Mouse (Mus musculus) MN1 (cell line): ENCODE results near the gene Eif2a.
"Not testable (repeated sequence)": the region's sequence is repeated elsewhere in the genome, so short reads cannot be mapped to it uniquely, and the experiment has no call there.

Experiments
- DNase-seq: peaks from one replicate; pipeline ENCODE4 v3.0.0-alpha.2; 2016; ENCODE audit warnings: low spot score

Eif2a gene

DNA sequence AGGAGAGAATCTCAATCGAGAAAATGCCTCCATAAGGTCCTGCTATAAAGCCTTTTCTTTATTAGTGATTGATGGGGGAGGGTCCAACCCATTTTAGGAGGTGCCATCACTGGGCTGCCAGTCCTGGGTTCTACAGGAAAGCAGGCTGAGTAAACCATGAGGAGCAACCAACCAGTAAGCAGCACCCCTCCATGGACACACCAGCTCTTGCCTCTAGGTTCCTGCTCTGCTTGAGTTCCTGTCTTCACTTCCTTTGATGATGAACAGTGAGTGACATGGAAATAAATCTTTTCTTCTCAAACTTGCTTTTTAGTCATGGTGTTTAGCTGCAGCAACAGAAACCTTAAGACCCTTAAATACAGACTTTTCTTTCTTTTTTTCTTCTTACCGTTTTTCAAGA is 4.3 kb upstream of the Eif2a start:
- DNase-seq: no peak

DNA sequence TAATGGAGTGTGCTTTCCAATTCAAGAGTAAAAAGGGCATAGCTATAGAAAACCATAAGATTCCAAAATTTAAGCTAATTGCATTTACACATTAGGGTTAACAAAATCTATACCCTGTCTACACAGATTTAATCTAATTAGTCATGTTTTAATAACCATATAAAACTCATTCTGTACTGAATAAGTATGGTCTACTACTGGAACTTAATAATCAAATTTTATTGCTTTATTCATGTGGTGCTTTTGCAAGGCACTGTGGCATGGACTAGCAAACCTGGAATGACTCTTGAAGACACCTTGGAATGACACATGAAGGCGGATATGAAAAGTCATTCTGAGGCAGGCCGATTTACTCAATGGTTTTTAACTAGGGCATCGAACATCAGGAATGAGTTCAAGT is 2.2 kb upstream of the Eif2a start:
- no peak for DNase-seq

DNA sequence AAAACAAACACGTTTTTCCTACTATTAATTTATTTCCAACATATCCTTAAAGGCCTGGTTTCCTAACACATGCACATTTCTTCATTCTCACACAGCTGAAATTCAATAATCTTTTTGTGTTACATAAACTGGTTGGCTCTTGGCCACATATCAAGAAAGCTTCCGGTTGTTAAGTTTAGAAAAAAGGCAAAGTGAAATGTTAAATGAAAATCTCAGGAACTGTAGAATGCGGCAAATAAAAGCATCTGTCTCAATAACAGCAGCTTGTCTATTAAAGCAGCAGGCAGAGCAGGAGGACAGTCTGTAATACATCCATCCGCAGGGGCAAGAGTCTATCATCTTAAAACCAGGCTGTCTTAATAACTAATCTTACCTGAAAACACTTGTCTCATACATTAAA is 1.4 kb upstream of the Eif2a start:
- peak; percentile 24 for DNase-seq

DNA sequence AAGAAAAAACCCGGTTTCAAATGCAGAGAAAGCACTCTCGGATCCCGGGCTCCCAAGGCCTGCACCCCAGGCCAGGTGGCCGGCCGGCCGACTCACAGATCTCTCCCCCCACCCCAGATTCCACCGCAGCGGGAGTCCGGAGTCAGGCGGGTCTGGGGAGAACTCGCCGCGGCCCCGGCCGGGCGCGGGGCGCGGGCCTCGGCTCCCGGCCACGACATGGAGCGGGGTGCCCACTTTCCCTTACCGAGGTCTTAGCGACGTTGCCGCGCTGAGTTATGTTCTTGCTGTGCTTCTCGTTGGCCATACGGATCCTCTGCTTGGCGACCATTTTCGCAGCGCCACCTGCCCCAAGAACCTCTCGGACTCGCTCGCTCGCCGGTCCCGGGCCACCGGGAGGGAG is 455 bp upstream of the Eif2a start:
- DNase-seq: no peak

DNA sequence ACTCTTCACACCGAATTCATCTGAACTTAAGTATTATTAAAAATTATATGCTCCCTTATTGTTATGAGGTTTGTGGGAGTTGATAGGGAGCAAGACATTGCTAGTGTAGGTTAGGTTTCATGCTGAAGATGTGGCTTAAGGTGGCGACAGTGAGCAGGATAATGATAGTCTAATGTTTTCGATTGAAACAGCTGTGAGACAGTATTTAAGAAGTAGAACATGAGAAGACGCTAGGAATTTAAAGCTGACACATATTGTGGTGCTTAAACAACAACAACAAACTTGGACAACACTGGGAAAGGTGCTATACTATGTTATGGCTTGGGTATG is 752 bp downstream of the Eif2a start:
- peak; percentile 65 for DNase-seq

DNA sequence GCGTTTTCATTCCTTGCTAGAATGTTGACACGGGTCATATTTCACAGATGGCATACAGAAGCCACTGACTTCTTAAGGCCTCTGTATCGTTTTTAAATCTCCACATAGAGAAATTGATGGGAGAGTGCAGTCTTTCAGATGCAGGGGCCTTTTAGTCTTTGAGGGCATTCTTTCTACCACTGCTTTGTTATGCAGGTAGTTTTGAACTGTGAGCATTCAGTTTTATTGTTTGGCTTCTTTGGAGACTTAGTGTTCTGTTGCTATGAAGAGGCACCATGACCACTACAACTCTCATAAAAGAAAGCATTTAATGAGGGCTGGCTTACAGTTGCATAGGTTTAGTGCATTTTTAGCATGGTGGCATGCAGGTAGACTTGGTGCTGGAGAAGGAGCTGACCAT is 11.0 kb downstream of the Eif2a start:
- no peak for DNase-seq

DNA sequence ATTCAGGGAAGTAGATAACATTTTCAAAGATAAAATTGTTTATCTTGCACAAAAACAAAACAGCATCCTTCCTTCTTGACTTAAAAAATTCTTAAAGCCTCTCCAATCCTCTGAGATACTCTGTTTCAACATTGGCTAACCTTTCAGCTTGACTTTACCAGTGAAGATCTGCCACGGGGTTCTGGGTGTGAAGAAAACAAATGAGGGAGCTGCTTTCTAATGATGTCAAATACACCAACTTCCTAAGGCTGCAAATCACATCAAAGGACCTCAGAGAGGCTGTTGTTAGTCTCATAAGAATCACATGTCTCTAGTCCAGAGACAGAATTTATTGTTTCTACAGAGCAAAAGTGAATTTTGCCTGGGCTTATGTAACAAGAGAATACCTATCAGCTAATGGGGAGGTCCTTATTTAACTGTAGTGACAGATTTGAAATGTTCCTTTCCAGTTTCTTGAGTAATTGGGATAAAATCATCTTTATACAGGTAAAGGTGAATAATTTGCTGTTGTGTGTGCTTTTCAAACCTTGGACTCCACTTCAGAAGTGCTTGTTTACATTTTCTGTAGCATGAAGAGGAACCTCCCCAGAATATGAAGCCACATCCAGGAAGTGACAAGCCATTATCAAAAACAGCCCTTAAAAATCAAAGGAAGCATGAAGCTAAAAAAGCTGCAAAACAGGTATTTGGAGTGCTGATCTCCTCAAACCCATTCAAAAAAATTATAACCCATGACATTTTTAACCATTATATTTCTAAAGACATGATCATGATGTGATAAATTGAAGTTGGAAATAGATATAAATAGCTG is 26.6 kb downstream of the Eif2a start:
- DNase-seq: no peak

DNA sequence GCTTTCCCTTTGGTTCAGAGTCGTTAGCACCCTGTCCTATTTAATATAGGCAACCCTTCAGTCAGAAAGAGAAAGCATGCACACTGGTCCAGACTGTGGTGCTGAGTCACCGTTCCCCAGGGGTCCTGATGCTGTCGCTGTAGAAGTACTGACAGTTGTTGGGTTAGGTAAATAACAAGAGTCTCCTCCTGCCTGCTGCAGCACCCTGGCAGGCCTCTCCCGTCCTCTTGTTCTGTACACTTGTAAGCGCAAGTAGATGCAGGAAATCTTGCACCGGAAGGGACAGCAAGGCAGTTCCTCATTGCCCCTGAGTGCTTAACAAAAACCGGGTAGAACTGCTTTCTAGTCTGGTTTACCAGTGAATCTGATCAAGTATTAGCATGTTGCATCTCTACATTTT is 31.0 kb downstream of the Eif2a start:
- DNase-seq: peak; percentile 29

DNA sequence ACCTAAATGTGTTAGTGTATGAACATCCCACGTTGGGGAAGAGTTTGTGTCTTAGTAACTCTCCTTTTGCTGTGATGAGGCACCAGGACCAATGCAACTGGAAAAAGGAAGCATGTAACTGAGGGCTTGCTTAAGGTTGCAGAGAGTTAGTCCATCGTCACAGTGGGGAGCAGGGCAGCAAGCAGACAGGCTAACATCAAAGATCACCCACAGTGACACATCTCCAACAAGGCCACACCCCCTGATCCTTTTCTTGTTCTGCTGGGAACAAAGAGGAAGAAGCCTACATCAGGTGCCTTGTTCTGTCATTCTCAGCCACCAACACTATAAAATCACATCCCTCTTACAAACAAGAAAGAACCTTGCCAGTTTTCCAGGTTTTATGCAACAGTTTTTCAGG is 34.3 kb downstream of the Eif2a start:
- no peak for DNase-seq

DNA sequence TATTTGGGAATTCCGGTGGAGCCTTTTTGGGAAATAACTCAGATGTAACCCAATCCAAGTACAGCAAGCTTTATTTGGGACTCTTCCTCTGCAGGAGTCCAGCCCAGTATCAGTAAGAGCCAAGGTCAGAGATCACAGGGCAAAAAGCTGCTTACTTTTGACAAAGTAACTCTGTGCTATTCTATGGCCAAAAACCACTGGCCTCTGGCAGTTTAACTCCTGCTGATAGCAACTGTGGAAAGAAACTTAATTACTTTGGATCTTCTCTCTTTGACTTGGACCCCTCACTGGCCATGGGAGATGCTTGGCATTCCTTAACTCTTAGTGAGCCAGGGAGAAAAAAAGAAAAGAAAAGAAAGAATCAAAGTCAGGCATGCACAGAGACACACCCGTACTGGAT is 35.8 kb downstream of the Eif2a start:
- DNase-seq: no peak

DNA sequence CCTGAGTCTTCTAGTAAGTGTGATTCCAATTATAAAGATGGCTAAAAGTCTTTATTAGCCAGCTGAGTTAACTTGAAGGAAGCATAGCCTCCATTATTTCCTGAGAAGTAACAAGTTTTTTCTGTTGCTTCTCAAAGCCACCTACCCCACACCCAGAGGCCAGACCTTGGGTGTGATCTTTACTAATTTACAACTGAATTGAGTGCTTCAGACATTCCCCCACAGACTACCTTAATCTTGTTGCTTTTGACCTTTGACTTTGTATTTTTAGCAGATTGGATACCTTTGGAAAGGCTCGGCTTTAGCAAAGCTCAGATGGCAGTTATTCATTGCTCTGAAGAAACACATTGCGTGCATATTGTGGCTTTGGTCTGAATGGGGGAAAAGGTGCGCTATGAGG is 45.2 kb downstream of the Eif2a start:
- no peak for DNase-seq

DNA sequence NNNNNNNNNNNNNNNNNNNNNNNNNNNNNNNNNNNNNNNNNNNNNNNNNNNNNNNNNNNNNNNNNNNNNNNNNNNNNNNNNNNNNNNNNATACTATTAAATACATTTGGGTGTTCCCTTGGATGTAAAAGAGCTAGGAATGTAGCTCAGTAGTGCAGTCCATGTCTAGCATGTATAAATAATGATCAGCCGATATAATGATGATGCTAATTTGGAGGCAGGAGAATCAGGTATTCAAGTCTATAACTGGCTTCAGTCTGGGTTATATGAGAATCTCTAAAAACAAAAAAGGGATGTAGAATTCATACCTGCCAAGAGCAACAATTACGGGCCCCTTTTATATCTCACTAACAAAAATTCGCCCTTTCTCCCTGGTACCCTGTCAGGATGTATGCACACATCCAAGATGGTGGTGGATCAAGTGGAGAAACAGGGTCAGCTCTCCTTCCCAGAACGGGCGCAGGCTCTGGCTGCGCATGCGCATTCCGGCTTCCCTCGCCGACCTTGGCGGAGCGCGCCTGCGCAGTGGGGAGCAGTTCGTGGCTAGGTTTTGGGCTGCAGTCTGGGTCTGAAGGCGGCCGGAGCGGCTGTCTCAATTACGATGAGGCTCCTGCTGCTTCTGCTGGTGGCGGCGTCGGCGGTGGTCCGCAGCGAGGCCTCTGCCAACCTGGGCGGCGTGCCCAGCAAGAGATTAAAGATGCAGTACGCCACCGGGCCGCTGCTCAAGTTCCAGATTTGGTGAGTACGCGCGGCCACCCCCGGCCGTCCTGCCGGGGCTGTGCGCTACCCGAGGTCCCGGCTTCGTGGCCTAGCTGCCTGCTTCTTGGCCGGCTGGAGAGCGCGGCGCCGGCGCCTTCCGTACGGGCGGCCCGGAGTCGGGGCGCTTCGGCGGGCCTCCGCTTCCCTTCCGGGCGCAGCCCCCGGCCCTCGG is 50.8 kb downstream of the Eif2a start, which contains the start of gene Selenot:
Selenot (plus strand) TSS at position 500 of the 930 bp plus-strand sequence.
- peak; percentile 98 for DNase-seq

DNA sequence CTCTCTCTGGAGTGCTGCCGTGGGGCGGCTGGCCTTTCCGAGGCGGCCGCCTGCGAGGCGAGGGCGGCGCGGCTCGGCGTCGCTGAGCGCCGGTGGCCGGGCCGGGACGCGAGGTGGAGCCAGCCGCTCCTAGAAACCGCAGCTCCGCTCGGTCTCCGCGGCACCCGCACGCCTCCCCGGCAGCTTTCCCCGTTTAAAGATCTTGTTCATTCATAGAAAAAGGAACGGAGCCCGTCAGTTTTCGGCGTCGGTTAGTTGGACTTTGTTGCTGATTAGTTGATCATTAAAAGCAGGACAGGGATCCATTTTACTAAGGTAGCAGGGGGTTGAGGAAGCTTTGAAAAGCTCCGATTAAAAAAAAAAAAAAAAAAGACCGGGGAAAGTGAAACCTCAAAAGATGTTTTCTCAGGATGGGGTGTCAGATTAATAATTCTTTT is 51.5 kb downstream of the Eif2a start:
- peak; percentile 67 for DNase-seq

DNA sequence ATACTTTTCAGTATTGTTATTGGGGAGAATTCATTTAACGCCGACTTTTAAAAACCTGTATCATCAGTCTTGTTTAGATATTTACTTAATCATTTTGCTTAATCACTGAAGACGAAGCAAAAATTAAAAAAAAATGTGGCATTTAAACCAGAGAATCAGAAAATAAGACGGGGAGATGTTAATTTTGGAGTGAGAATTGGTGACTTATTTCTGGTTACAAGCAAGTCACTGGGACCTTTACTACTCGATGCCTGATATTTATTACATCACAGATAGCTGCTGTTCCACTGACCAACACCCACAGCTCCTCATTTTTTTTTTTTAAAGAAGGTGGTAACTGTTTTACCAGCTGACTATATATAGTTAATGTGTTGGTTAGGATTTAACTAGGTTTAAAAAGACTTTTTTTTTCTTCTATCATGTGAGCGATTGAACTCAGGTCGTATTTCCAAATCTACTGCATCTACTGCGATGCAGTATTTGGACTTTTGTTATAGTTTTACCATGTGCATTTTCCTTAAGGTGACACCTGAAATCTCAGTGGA is 52.0 kb downstream of the Eif2a start:
- DNase-seq: peak; percentile 39

DNA sequence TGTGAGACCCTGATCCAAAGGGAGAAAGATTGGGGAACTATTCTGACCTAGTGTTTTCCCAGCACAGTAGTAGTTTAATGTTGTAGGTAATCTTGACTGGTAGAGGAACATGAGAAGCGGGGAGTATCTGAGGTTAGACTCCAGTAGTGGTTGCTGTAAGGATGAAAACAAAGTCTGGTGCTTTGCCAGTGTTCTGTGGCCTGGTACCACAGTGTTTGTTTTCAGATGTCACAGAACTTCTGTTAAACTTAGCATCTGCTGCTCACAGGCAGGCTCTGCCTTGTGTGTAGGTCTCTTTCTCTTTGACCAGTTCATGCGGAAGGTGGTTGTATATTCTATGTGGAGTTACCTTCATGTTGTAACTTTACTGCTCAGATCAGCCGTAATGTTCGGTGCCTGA is 55.9 kb downstream of the Eif2a start:
- no peak for DNase-seq

DNA sequence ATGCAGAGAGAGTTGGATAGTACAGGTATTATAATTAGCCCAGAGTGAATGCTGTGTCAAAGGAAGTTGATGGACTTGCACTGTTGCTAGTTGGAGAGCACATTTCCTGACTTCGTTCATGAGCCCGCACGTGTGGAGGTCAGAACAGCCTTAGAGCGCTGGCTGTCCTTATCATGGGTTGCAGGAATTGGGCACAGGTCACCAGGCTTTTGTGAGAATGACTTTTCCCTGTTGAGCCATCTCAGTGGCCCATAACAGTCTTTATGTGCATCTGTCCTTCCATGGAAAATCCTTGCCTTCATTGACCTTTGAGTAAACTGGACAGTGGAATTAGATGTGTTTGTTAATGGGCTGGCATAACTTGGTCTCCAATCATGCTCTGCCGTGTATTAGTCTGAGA is 56.7 kb downstream of the Eif2a start:
- no peak for DNase-seq

DNA sequence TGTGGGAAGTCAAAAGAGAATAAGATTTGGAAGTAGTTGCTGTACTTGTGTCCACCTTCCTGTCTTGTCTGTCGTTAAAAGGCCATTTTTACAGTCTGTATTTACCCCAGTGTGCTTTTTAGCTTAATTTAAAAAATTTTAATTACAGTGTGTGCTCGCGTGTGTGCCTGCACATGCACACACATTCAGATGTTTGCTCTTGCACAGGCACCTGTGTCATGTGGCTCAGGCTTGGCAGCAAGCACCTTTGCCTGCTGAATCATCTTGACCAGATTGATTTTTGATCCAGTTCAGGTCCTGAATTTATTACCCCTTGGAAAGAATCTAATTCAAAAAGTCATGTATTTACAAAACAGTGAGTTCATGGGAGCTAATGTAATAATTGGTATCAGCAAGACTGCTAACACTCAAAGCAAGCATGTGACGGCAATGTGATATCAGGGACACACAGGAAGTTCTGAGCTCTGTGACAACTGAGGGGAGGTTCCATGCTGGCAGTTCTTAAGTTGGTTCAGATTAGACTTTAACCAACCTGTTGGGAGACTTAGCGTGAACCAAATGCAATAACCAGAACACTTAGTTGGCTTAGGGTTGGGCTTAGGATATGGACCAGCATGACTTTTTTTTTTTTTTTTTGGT is 57.3 kb downstream of the Eif2a start:
- no peak for DNase-seq

DNA sequence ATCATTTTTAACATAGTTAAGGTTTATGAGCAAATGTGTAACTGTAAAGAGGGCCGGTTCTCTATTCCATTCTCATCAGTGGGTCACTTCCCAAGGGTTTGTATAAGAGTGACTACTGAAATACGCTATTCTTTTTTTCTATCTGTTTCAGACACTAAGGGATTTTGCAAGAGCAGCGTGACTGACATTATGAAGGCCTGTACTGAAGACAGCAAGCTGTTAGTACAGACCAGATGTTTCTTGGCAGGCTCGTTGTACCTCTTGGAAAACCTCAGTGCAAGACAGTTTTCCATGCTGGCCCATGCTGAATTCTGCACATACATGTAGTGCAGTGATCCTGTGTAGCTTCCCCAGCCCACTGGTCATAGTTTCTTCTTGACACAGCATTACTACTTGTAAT is 64.9 kb downstream of the Eif2a start:
- DNase-seq: not testable (repeated sequence)

DNA sequence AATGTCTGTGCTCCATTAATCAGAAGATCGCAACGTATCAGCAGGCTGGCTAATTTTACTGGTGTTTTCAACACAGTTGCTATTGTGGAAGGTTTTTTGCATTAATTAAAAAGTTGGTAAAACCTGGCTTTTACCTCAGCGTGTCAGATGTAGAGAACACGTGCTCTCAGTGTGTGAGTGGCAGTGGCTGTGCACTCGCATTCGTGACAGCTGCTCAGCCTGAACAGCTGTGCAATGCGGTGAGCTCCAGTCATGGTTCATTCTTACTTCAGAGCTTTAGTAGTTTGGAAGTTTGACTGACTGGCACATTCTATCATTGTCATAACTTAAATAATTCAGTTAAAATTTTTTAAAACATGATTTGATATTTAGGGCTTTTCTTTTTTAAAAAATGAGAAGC is 67.0 kb downstream of the Eif2a start:
- not testable (repeated sequence) for DNase-seq

DNA sequence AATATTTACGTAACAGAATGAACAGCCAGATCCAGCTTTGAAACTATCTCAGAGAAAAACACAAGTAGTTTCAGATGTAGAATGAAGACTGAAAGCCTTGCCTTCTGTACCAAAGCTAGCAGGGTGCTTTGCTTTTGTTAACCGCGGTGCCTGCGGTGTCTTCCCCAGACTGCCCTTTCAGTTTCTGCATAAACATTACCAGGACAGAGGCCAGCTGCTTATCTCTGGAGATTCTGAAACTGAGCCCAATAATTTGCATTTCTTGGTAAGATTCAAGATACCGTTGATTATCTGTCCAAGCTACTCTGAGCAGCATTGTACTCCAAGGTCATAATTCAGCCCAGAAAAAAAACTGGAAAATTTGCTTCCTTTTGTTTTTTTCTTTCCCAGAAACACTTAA is 68.0 kb downstream of the Eif2a start:
- no peak for DNase-seq
